Mouse (Mus musculus) kidney, postnatal 0 days (tissue): ENCODE data around the gene Prrt2. TPM values are rescaled to one million over a fixed set of nuclear protein-coding genes. Genes with fewer than 3 reads are reported as not detected.

Source experiments
- ATAC-seq: fragments of 200-750 bp; cut with Nextera tagmentation; replicated peaks from 2 replicates; pipeline ENCODE4 v1.8.0; 2017; ENCODE audit warnings: low read depth, moderate number of reproducible peaks, moderate TSS enrichment, moderate library complexity; ENCODE audit not compliant: low FRiP score
- DNase-seq: peaks from one replicate; pipeline ENCODE4 v3.0.0-alpha.2; 2016; ENCODE audit warnings: low spot score
- H3K27ac ChIP-seq: fragments of 300-500 bp; sonication (generic); 2 replicates; pipeline ENCODE4 v1.5.1; 2014; ENCODE audit warnings: mild to moderate bottlenecking
- H3K27me3 ChIP-seq: fragments of 300-500 bp; sonication (generic); 2 replicates; pipeline ENCODE4 v1.6.1; 2014; ENCODE audit warnings: low read length, mixed read lengths; ENCODE audit not compliant: insufficient read depth
- H3K36me3 ChIP-seq: fragments of 300-500 bp; sonication (generic); 2 replicates; pipeline ENCODE4 v1.6.1; 2014; ENCODE audit warnings: low read length, mixed read lengths; ENCODE audit not compliant: insufficient read depth
- H3K4me1 ChIP-seq: fragments of 300-500 bp; sonication (generic); replicated peaks from 2 replicates; pipeline ENCODE4 v1.6.1; 2014; ENCODE audit warnings: antibody characterized with exemption, low read length, mixed read lengths; ENCODE audit not compliant: insufficient read depth
- H3K4me2 ChIP-seq: fragments of 300-500 bp; sonication (generic); 2 replicates; pipeline ENCODE4 v1.6.1; 2014; ENCODE audit warnings: mild to moderate bottlenecking, low read length, moderate library complexity, mixed read lengths
- H3K4me3 ChIP-seq: fragments of 300-500 bp; sonication (generic); replicated peaks from 2 replicates; pipeline ENCODE4 v1.5.1; 2014; ENCODE audit warnings: low read depth, low read length
- H3K9ac ChIP-seq: fragments of 300-500 bp; sonication (generic); 2 replicates; pipeline ENCODE4 v1.6.1; 2014; ENCODE audit warnings: low read depth, low read length
- H3K9me3 ChIP-seq: fragments of 300-500 bp; sonication (generic); replicated peaks from 2 replicates; pipeline ENCODE4 v1.6.1; 2016; ENCODE audit warnings: low read length, inconsistent platforms, mixed read lengths
- CTCF ChIP-seq: IDR thresholded peaks from 2 replicates; pipeline ENCODE4 v1.5.1; 2016; ENCODE audit warnings: antibody characterized with exemption, low read depth, mild to moderate bottlenecking, moderate library complexity
- WGBS: fragments of 180-500 bp; shearing (Covaris S2); extraction: QIAGEN DNeasy Blood & Tissue Kit; methylation state at CpG from one replicate; pipeline ENCODE4 v1.1.7; 2014; 5-methylcytosine and 5-hydroxymethylcytosine counted together
- polyA plus RNA-seq: library from polyadenylated mRNA; unstranded; fragments of >200 nt; fragmentation: Nextera tagmentation; extraction: Ambion mirVana; gene quantifications from 2 replicates; pipeline ENCODE4 v1.2.1, GENCODE M21; 2015

Gene Prrt2
- polyA plus RNA-seq, result 2.5 and 2.7 TPM in 2 replicates

DNA sequence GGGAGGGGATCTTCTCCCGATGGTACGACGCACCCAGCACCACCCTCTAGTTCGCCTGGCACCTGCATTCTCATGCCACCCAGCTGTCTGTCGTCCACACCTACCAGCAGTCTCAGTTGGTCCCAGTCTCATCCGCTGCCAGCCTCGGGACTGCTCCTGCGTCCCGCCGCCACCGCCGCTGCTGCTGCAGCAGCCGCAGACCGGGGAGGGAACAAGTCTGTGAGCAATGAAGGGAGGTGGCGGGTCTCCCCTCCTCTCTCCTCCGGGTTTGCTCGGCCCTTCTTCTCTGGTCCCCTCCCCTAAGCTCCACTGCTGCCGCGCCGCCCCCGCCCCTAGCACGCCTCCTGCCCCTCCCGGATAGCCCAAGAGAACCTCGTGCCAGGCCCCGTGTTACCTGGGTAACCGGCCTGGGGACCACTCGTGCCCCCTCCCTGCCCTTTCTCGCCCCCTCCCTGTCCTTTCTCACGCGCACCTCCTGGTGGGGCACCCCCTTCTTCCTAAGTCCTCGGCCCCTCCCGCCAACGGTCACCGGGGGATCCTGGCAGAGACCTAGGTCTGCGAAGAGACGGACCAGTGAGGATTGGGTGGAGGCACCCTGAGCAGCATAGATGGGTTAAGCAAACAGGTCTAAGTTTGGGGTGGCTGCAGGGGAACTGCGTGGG is at the start of gene Prrt2, which contains the start of gene Gm42742:
TSS of gene Prrt2 (minus strand) at position 311 of the 662 bp plus-strand sequence.
TSS of gene Gm42742 (minus strand) at position 197 of the 662 bp plus-strand sequence.
- Histone ChIP-seq H3K4me1 (peaks cover 46% of the 10 kb centered on the region), H3K36me3 (0 out of 2 replicates have a peak, but pooled peaks cover 15% of the 10 kb centered on the region), H3K27me3 (no peaks in the 10 kb centered on the region), H3K27ac (peak within 1 kb of the TSS; percentile 57), H3K4me3 (peak within 1 kb of the TSS; percentile 43), H3K9ac (peak within 1 kb of the TSS; percentile 60), H3K9me3 (no peaks in the 10 kb centered on the region), H3K4me2 (peak within 1 kb of the TSS; percentile 85)
- no peak for TF ChIP-seq CTCF
- ATAC-seq (no peak), DNase-seq (peak; percentile 88)
- WGBS, result 2% methylated on average over 33 of the region's 37 CpGs

DNA sequence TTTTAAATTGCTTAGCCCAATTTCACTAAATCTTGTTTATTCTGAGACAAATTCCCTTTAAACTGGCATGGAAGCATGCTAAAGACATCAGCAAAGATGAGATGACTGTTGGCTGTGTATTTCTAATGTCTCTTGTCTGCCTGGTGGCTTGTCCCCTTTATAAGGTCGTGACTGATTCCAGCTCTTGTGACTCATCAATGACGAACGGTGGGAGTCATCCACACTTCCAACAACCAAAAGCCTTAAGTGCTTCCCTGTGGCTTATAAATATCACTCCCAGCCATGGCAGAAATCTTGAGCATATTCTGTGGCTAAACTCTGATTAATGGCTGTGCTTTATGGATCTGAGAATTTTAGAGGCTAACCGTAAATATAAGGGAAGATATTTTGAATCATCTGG is 45.3 kb upstream of the Prrt2 start:
- H3K27ac ChIP-seq, result no peak overlapping the region

DNA sequence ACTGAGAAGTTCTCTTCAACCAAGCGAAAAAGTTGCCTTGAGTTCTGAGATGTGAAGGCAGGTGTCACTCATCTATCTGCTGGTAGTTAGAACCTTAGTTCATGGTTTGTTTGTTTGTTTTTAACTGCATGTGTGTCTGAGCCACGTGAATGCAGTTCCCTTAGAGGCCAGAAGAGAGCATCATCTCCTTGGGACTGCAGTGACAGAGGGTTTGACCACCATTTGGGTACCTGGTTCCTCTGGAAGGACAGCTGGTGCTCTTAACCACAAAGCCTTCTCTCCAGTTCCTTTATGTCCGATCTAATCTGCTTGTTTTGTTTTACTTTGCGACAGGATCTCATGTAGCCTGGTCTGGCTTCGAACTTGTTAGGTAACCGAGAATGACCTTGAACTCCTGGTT is 44.5 kb upstream of the Prrt2 start:
- no peak overlapping the region for H3K27ac ChIP-seq
- no peak overlapping the region for H3K9ac ChIP-seq
- H3K9me3 ChIP-seq, result no peaks in the 10 kb centered on the region
- no peak for DNase-seq
- no peaks in the 10 kb centered on the region for H3K36me3 ChIP-seq
- TF ChIP-seq CTCF, result no peak
- H3K27me3 ChIP-seq, result no peaks in the 10 kb centered on the region
- 89% methylated on average over 6 of the region's 6 CpGs for WGBS
- ATAC-seq, result no peak
- no peak overlapping the region for H3K4me2 ChIP-seq
- no peak overlapping the region for H3K4me3 ChIP-seq
- 0 out of 2 replicates have a peak, but pooled peaks cover 4% of the 10 kb centered on the region for H3K4me1 ChIP-seq

More for the DNA sequence above, 45.3 kb upstream of the Prrt2 start:
- Histone ChIP-seq H3K36me3 (no peaks in the 10 kb centered on the region), H3K4me1 (0 out of 2 replicates have a peak, but pooled peaks cover 11% of the 10 kb centered on the region), H3K4me2 (no peak overlapping the region), H3K9ac (no peak overlapping the region), H3K9me3 (no peaks in the 10 kb centered on the region), H3K27me3 (no peaks in the 10 kb centered on the region), H3K4me3 (no peak overlapping the region)
- TF ChIP-seq CTCF, result no peak
- 57% methylated on average over 4 of the region's 4 CpGs for WGBS
- DNase-seq (no peak), ATAC-seq (no peak)

DNA sequence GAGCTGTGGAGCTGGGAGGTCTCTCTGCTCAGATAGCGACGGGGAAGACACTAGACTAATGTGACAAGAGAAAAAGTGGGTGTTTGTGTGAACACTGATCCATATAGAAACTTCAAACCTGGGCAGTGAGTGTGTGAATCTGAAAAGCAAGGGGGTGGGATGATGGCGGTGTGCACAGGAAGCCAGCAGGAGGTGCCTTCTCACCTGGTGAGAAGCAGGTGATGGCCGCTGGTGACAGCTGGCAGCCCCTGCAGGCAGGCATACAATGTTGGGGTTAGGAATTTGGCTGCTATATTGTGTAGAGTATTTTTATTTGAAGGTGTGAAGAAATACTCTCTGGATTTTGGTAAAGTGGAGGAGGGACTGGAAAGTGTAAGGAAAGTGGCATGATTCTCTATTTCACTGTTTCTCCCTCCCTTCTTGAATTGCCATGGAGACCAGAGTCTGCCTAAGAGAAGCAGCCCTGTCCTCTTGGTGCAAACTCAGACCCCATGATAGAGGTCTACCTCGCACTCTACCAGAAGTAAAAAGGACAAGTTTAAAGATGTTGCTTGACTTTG is 34.1 kb upstream of the Prrt2 start:
- no peaks in the 10 kb centered on the region for H3K27me3 ChIP-seq
- no peaks in the 10 kb centered on the region for H3K4me1 ChIP-seq
- 73% methylated on average over 5 of the region's 5 CpGs for WGBS
- DNase-seq, result no peak
- H3K27ac ChIP-seq, result no peak overlapping the region
- no peaks in the 10 kb centered on the region for H3K9me3 ChIP-seq
- no peak overlapping the region for H3K4me2 ChIP-seq
- no peak overlapping the region for H3K4me3 ChIP-seq
- no peak overlapping the region for H3K9ac ChIP-seq
- H3K36me3 ChIP-seq, result no peaks in the 10 kb centered on the region
- peak; percentile 25; the same call in 1 of the 2 replicates for TF ChIP-seq CTCF
- no peak for ATAC-seq

DNA sequence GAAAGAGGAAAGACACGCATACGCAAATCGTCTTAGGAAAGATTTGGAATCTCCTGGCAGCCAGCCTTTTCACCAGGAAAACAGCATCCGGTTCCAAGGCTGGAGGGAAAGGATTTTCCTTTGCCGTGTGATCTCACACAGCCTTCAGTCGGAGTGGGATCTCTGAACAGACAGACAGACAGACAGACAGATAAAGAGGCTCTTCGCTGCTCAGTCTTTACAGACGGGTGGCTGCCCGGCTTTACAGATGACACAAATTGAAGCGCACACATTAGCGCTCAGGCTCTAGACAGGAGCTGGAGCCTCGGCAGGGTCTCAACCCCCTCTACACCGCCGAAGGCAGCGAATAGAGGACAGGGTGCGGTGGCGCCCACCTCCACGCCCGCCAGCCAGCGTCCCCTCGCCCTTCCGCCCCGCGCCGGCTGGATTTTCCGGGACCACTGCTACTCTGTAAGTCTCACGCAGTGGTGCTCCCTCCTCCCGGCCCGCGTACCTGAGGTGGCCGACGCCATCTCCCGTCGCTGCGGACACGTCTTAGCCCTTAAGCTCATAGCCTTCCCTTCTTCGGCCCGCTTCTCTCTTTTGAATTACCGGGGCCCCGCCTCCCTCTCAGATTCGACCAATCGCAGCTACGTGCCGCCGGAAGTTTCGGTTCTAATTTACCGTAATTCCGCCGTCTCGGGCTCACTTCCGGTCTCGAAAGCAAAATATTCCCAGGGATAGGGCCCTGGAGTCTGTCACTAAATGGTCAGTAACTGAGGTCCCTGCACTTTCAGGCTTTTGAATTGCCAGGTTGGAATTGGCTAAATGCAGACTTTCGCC is 21.1 kb upstream of the Prrt2 start, which contains the start of gene Kif22:
TSS of gene Kif22 (minus strand) at position 621 of the 822 bp plus-strand sequence.
- Histone ChIP-seq H3K36me3 (no peaks in the 10 kb centered on the region), H3K27ac (peak within 1 kb of the TSS; percentile 73), H3K4me3 (peak within 1 kb of the TSS; percentile 83), H3K27me3 (no peaks in the 10 kb centered on the region), H3K9ac (peak within 1 kb of the TSS; percentile 73), H3K4me2 (peak within 1 kb of the TSS; percentile 76), H3K9me3 (no peaks in the 10 kb centered on the region), H3K4me1 (0 out of 2 replicates have a peak, but pooled peaks cover 4% of the 10 kb centered on the region)
- peak; percentile 96 for DNase-seq
- peak; percentile 82 for ATAC-seq
- WGBS, result under 1% methylated on average over 53 of the region's 53 CpGs
- TF ChIP-seq CTCF, result no peak

DNA sequence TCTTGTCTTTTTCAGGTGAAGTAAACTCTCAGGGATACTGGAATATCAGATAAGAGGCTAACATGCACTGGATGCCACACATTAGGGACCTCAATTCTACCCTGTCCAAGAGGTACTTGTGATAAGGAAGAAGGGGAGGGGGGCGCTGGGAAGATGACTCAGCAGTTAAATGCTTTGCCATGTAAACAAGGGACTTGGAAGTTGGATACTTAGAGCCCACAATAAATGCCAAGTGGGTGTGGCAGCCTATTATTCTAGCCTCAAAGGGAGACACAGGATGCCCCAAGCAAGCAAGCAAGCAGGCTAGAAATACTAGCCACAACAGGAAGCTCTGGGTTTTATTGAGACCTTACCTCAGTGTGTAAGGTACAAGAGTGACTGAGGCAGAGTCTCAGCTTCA is 10.2 kb upstream of the Prrt2 start:
- H3K9ac ChIP-seq, result no peak overlapping the region
- 73% methylated on average over 1 of the region's 1 CpGs for WGBS
- H3K4me2 ChIP-seq, result no peak overlapping the region
- ATAC-seq, result no peak
- no peak overlapping the region for H3K27ac ChIP-seq
- no peak overlapping the region for H3K4me3 ChIP-seq
- peaks cover 34% of the 10 kb centered on the region for H3K36me3 ChIP-seq
- H3K9me3 ChIP-seq, result no peaks in the 10 kb centered on the region
- no peaks in the 10 kb centered on the region; the same call in 1 of the 2 replicates for H3K4me1 ChIP-seq
- no peak for DNase-seq
- H3K27me3 ChIP-seq, result no peaks in the 10 kb centered on the region
- no peak for TF ChIP-seq CTCF
